Mouse (Mus musculus): ENCODE results near the gene H2-T3. TPM values are rescaled to one million over a fixed set of nuclear protein-coding genes. Genes with fewer than 3 reads are reported as not detected.
A peak's percentile ranks its signal among the peaks of the same experiment; 100 is the strongest.
"Not testable (repeated sequence)": the region's sequence is repeated elsewhere in the genome, so short reads cannot be mapped to it uniquely, and the experiment has no call there.

The H2-T3 gene
- polyA plus RNA-seq, 1 experiment from 2014 or later: not detected

- ATAC-seq (ENCODE audit: low FRiP score) (no peak), DNase-seq (ENCODE audit: low spot score) (no peak)
- Histone ChIP-seq H3K4me3 (replicated peaks; ENCODE audit: low read length) (no peak overlapping the region), H3K27ac (no peak overlapping the region), H3K4me1 (replicated peaks; ENCODE audit: control insufficient read depth, insufficient read depth, low read length) (no peaks in the 10 kb centered on the region), H3K36me3 (replicated peaks; ENCODE audit: control insufficient read depth, insufficient read depth) (no peaks in the 10 kb centered on the region), H3K4me2 (replicated peaks) (no peak overlapping the region), H3K9ac (no peak overlapping the region), H3K27me3 (ENCODE audit: control insufficient read depth, insufficient read depth, low read length) (peaks cover 28% of the 10 kb centered on the region), H3K9me3 (ENCODE audit: control insufficient read depth, low read length) (no peaks in the 10 kb centered on the region)
- WGBS: 74% methylated on average over 2 of the region's 2 CpGs
Measured at GRCm38 (mm10) chr17:36192371-36192770, 2.3 kb upstream of the H2-T3 start.

DNA sequence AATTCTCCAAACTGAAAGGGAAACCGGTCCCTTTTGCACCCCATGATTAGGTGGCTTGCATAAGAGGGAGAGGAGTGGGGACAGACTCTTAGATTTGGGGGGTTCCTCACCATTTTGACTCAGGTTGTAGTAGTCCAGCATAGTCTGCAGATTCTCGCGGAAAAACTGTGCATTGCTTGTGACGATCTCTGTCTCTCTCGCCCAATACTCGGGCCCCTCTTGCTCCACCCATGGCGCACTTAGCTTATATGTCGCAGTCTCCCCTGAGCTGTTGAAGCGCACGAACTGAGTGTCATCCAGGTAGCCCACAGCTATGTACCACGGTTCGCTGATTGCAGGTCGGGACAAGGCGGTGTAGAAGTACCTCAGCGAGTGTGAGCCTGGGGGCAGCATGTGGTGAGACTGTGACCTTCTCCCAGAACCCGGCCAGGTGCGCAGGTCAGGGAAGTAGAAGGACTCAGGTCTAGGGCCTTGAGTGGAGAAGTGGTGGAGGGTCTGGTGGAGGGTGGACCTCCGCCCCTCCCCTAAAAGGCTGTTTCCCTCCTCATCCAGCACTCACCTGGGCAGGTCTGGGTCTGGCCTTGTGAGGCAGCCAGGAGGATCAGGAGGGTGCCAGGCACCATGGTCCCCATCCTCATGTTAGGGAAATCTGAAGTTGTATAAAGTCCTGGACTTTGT, 457 bp downstream of the H2-T3 start:
- Histone ChIP-seq H3K4me2 (replicated peaks) (no peak overlapping the region), H3K4me3 (replicated peaks; ENCODE audit: low read length) (no peak overlapping the region), H3K9ac (no peak overlapping the region), H3K27me3 (ENCODE audit: control insufficient read depth, insufficient read depth, low read length) (peaks cover 33% of the 10 kb centered on the region), H3K4me1 (replicated peaks; ENCODE audit: control insufficient read depth, insufficient read depth, low read length) (no peaks in the 10 kb centered on the region), H3K27ac (no peak overlapping the region), H3K36me3 (replicated peaks; ENCODE audit: control insufficient read depth, insufficient read depth) (no peaks in the 10 kb centered on the region), H3K9me3 (ENCODE audit: control insufficient read depth, low read length) (no peaks in the 10 kb centered on the region)
- DNase-seq (ENCODE audit: low spot score) (no peak), ATAC-seq (ENCODE audit: low FRiP score) (no peak)
- WGBS: 41% methylated on average over 18 of the region's 18 CpGs

DNA sequence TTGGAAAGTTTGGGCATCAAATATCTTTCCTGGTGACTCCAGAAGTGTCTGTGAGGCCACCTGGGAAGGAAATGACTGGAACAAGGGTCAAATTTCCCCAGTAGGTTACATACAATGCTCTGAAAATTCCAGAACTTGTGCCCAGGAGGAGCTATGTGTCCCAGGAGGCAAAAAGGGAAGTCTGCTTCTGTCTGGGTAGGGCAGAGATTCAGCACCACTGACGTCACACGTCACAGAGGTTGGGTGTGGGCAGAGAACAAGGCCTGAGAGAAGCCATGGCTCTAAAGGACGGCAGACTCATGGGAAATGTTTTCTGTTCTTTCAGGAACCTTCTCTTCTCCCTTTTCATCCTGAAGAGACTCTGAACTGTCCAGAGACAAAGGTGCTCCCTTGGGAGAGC, 2.5 kb downstream of the H2-T3 start:
- ATAC-seq (ENCODE audit: low FRiP score): no peak

GRCm38 (mm10) chr17:36182212-36182611, 7.9 kb downstream of the H2-T3 start:
- Histone ChIP-seq H3K27ac (no peak overlapping the region), H3K27me3 (ENCODE audit: control insufficient read depth, insufficient read depth, low read length) (peaks cover 47% of the 10 kb centered on the region), H3K9me3 (ENCODE audit: control insufficient read depth, low read length) (no peaks in the 10 kb centered on the region), H3K4me1 (replicated peaks; ENCODE audit: control insufficient read depth, insufficient read depth, low read length) (no peaks in the 10 kb centered on the region), H3K4me2 (replicated peaks) (no peak overlapping the region), H3K4me3 (replicated peaks; ENCODE audit: low read length) (no peak overlapping the region), H3K9ac (no peak overlapping the region), H3K36me3 (replicated peaks; ENCODE audit: control insufficient read depth, insufficient read depth) (no peaks in the 10 kb centered on the region)
- WGBS: 71% methylated on average over 12 of the region's 12 CpGs
- DNase-seq (ENCODE audit: low spot score) (no peak), ATAC-seq (ENCODE audit: low FRiP score) (no peak)

More for the DNA sequence above, 2.5 kb downstream of the H2-T3 start:
- no peaks in the 10 kb centered on the region for H3K9me3 ChIP-seq (ENCODE audit: control insufficient read depth, low read length)
- H3K27ac ChIP-seq: no peak overlapping the region
- WGBS: 67% methylated on average over 3 of the region's 3 CpGs
- peaks cover 41% of the 10 kb centered on the region for H3K27me3 ChIP-seq (ENCODE audit: control insufficient read depth, insufficient read depth, low read length)
- no peak overlapping the region for H3K4me2 ChIP-seq (replicated peaks)
- no peaks in the 10 kb centered on the region for H3K36me3 ChIP-seq (replicated peaks; ENCODE audit: control insufficient read depth, insufficient read depth)
- no peak for DNase-seq (ENCODE audit: low spot score)
- H3K4me3 ChIP-seq (replicated peaks; ENCODE audit: low read length): no peak overlapping the region
- H3K9ac ChIP-seq: no peak overlapping the region
- H3K4me1 ChIP-seq (replicated peaks; ENCODE audit: control insufficient read depth, insufficient read depth, low read length): no peaks in the 10 kb centered on the region

DNA sequence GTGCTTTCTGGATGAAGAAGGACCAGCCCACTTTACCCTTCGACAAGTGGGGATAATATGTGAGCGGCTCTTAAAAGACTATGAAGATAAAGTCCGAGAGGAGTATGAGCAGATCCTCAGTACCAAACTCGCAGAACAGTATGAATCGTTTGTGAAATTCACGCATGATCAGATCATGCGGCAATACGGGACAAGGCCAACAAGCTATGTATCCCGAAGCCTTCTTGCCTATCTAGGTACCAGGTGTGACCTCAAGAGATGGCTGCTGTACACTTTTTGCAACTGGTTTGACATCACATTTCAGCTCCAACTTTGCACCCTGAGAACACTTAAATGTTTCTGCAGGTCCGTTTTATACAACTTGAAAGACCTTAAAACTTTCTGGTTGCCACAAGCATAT, 10.6 kb downstream of the H2-T3 start:
- H3K9me3 ChIP-seq (ENCODE audit: control insufficient read depth, low read length); H3K27ac ChIP-seq; H3K9ac ChIP-seq; H3K4me3 ChIP-seq (replicated peaks; ENCODE audit: low read length); H3K36me3 ChIP-seq (replicated peaks; ENCODE audit: control insufficient read depth, insufficient read depth); H3K4me1 ChIP-seq (replicated peaks; ENCODE audit: control insufficient read depth, insufficient read depth, low read length); ATAC-seq (ENCODE audit: low FRiP score): not testable (repeated sequence)
- peaks cover 42% of the 10 kb centered on the region for H3K27me3 ChIP-seq (ENCODE audit: control insufficient read depth, insufficient read depth, low read length)
- 12% methylated on average over 10 of the region's 10 CpGs for WGBS
- H3K4me2 ChIP-seq (replicated peaks): peak overlapping the region; percentile 54
- peak; percentile 23 for DNase-seq (ENCODE audit: low spot score)

DNA sequence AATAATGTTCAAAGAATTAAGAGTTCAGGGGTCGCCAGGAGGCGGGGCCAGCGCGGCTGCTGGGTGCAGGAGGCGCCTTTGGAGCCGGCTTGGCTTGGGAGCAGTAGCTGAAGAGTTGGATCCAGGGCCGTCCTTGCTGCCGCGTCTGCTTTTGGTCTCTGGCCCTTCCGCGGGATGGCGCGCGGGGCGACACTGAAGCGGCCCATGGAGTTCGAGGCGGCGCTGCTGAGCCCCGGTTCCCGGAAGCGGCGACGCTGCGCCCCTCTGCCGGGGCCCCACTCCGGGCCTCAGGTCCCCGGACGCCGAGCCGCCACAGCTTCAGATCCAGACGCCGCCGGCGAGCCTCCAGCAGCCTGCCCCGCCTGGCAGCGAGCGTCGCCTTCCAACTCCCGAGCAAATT, 11.1 kb downstream of the H2-T3 start:
- H3K9me3 ChIP-seq (ENCODE audit: control insufficient read depth, low read length); H3K27ac ChIP-seq; DNase-seq (ENCODE audit: low spot score); H3K4me1 ChIP-seq (replicated peaks; ENCODE audit: control insufficient read depth, insufficient read depth, low read length); H3K9ac ChIP-seq; H3K36me3 ChIP-seq (replicated peaks; ENCODE audit: control insufficient read depth, insufficient read depth); ATAC-seq (ENCODE audit: low FRiP score): not testable (repeated sequence)
- WGBS: 0% methylated on average over 40 of the region's 40 CpGs
- H3K27me3 ChIP-seq (ENCODE audit: control insufficient read depth, insufficient read depth, low read length): peaks cover 40% of the 10 kb centered on the region
- H3K4me3 ChIP-seq (replicated peaks; ENCODE audit: low read length): peak overlapping the region; percentile 28
- H3K4me2 ChIP-seq (replicated peaks): peak overlapping the region; percentile 54

- H3K9ac ChIP-seq; H3K4me3 ChIP-seq (replicated peaks; ENCODE audit: low read length); H3K4me1 ChIP-seq (replicated peaks; ENCODE audit: control insufficient read depth, insufficient read depth, low read length); ATAC-seq (ENCODE audit: low FRiP score); H3K9me3 ChIP-seq (ENCODE audit: control insufficient read depth, low read length); DNase-seq (ENCODE audit: low spot score); H3K36me3 ChIP-seq (replicated peaks; ENCODE audit: control insufficient read depth, insufficient read depth); H3K4me2 ChIP-seq (replicated peaks); H3K27ac ChIP-seq: not testable (repeated sequence)
- H3K27me3 ChIP-seq (ENCODE audit: control insufficient read depth, insufficient read depth, low read length): peaks cover 22% of the 10 kb centered on the region
- WGBS: no CpG with 5 or more reads among the region's 2 CpGs
Measured at GRCm38 (mm10) chr17:36176132-36176531, 14.0 kb downstream of the H2-T3 start.

- Histone ChIP-seq H3K36me3 (replicated peaks; ENCODE audit: control insufficient read depth, insufficient read depth) (no peaks in the 10 kb centered on the region), H3K9ac (no peak overlapping the region), H3K27me3 (ENCODE audit: control insufficient read depth, insufficient read depth, low read length) (peaks cover 54% of the 10 kb centered on the region), H3K9me3 (ENCODE audit: control insufficient read depth, low read length) (no peaks in the 10 kb centered on the region), H3K27ac (no peak overlapping the region), H3K4me1 (replicated peaks; ENCODE audit: control insufficient read depth, insufficient read depth, low read length) (no peaks in the 10 kb centered on the region), H3K4me2 (replicated peaks) (no peak overlapping the region), H3K4me3 (replicated peaks; ENCODE audit: low read length) (no peak overlapping the region)
- WGBS: 43% methylated on average over 1 of the region's 1 CpGs
- ATAC-seq (ENCODE audit: low FRiP score) (no peak), DNase-seq (ENCODE audit: low spot score) (peak; percentile 2)
Measured at GRCm38 (mm10) chr17:36170287-36170814, 19.7 kb downstream of the H2-T3 start.

GRCm38 (mm10) chr17:36169753-36170152, 20.3 kb downstream of the H2-T3 start:
- Histone ChIP-seq H3K27me3 (ENCODE audit: control insufficient read depth, insufficient read depth, low read length) (peaks cover 60% of the 10 kb centered on the region), H3K36me3 (replicated peaks; ENCODE audit: control insufficient read depth, insufficient read depth) (no peaks in the 10 kb centered on the region), H3K4me2 (replicated peaks) (no peak overlapping the region), H3K4me3 (replicated peaks; ENCODE audit: low read length) (no peak overlapping the region), H3K9me3 (ENCODE audit: control insufficient read depth, low read length) (no peaks in the 10 kb centered on the region), H3K9ac (no peak overlapping the region), H3K4me1 (replicated peaks; ENCODE audit: control insufficient read depth, insufficient read depth, low read length) (no peaks in the 10 kb centered on the region), H3K27ac (no peak overlapping the region)
- ATAC-seq (ENCODE audit: low FRiP score): no peak
- no peak for DNase-seq (ENCODE audit: low spot score)

DNA sequence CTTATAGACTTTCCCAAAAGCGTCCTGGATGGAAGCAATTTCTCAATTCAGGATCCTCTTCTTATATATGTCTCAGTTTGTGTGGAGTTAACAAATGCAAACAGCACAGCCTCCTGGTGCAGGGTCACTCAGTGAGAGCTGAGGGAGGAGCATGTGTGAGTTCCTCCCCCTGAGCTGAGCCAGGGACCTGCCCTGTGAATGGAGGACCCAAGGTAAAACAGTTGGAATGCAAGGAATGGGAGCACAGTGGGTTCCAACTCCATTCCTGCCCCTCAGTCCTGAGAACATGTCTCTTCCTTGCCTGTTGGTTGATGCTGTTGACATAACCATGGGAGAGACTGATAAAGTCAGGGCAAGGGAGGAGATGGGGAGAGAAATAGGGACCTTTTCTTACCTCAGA, 21.0 kb downstream of the H2-T3 start:
- H3K27ac ChIP-seq; ATAC-seq (ENCODE audit: low FRiP score): not testable (repeated sequence)
- H3K27me3 ChIP-seq (ENCODE audit: control insufficient read depth, insufficient read depth, low read length): peaks cover 67% of the 10 kb centered on the region

More for the DNA sequence above, 21.0 kb downstream of the H2-T3 start:
- not testable (repeated sequence) for H3K9me3 ChIP-seq (ENCODE audit: control insufficient read depth, low read length); DNase-seq (ENCODE audit: low spot score); H3K4me3 ChIP-seq (replicated peaks; ENCODE audit: low read length); H3K4me1 ChIP-seq (replicated peaks; ENCODE audit: control insufficient read depth, insufficient read depth, low read length); H3K9ac ChIP-seq; H3K36me3 ChIP-seq (replicated peaks; ENCODE audit: control insufficient read depth, insufficient read depth); H3K4me2 ChIP-seq (replicated peaks)
- WGBS: no CpG with 5 or more reads among the region's 1 CpGs
